Mouse (Mus musculus): Measurements from ENCODE around the gene Cnpy2. TPM values are rescaled to one million over a fixed set of nuclear protein-coding genes. Genes with fewer than 3 reads are reported as not detected.
"Not testable (repeated sequence)": the region's sequence is repeated elsewhere in the genome, so short reads cannot be mapped to it uniquely, and the experiment has no call there.

The Cnpy2 gene
- polyA plus RNA-seq, 1 experiment from 2014 or later = 273 TPM

DNA sequence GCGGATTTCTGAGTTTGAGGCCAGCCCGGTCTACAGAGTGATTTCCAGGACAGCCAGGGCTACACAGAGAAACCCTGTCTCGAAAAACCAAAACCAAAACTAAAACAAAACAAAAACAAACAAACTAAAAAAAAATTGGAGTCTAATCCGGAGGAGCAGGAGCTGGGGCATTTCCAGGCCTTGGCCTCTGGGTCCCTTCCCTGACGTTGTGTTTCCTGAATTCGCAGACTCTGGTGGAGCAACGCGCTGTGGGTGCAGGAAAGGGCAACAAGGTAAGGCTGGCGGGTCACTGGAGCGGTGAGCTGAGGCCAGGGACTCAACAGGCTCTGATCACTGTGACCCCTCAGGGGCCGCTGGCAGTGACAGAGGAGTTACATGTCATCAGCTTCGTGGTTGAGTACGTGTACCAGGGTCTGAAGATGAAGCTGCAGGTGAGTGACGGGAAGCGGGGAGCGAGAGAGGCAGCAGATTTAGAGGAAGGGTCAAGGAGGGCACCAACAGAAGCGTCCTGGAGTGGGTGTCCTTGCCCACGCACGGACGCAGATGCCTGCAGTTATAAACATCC, 39.3 kb upstream of the Cnpy2 start:
- ATAC-seq = no peak
- peaks cover 86% of the 10 kb centered on the region for H3K36me3 ChIP-seq (ENCODE audit: control insufficient read depth, insufficient read depth)

DNA sequence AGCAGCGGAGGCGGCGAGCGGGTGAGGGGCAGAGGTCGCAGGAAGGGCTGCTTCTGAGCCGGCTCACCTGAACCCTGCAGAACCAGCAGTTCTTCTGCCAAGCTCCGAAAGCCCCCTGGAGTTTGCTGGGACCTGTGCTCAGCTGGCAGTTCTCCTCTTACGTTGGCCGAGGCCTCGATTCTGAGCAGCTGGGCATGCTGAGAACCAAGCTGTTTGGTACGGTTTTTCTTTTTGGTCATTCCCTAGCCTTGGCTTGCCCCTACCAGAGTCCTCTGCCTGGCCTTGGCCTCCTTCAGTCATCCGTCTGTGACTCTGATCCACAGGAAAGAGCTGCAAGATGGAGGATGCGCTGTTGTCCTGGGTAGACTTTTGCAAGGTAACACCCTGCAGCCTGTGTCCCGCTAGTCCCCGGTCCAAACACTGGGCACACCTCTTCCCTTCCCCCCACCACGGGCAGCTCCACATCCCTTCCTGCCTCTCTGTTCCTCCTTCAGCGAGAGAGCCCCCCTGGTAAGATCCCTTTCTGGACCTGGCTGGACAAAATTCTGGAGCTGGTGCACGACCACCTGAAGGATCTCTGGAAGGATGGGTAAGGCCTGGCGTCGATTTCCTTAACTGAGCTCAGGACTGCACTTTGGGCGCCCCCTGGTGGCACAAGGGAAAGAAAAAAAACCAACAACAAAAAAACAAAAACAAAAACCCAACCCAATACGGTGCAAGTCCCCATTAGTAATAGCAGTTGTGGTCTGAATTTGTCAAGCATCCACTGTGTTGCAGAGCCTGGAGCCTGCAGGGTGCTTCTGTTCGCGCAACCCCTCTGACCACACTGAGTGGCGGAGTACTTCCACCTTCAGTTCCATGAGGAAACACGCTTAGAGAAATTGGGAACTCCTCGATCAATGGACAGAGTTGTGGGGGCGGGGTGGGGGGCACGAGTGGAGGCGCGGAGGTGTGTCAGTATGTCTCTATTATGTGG, 38.4 kb upstream of the Cnpy2 start:
- no peak overlapping the region for H3K9ac ChIP-seq (ENCODE audit: low read depth, low read length)
- no peaks in the 10 kb centered on the region for H3K4me1 ChIP-seq (replicated peaks; ENCODE audit: control insufficient read depth, insufficient read depth, low read length)
- no peak overlapping the region for H3K4me2 ChIP-seq (replicated peaks; ENCODE audit: low read depth)
- no peak overlapping the region for H3K27ac ChIP-seq (ENCODE audit: low read depth, low read length)
- no peaks in the 10 kb centered on the region for H3K9me3 ChIP-seq (ENCODE audit: control insufficient read depth)
- peaks cover 83% of the 10 kb centered on the region for H3K36me3 ChIP-seq (ENCODE audit: control insufficient read depth, insufficient read depth)
- WGBS = 68% methylated on average over 31 of the region's 31 CpGs
- no peak for ATAC-seq
- H3K27me3 ChIP-seq (replicated peaks; ENCODE audit: control insufficient read depth, insufficient read depth, low read length) = no peaks in the 10 kb centered on the region
- TF ChIP-seq CTCF (IDR thresholded peaks at IDR 0.05; ENCODE audit: low read depth) = peak; percentile 84
- H3K4me3 ChIP-seq (ENCODE audit: low read depth, low read length) = no peak overlapping the region

More for the DNA sequence above, 39.3 kb upstream of the Cnpy2 start:
- 87% methylated on average over 20 of the region's 20 CpGs for WGBS
- no peaks in the 10 kb centered on the region for H3K27me3 ChIP-seq (replicated peaks; ENCODE audit: control insufficient read depth, insufficient read depth, low read length)
- H3K9ac ChIP-seq (ENCODE audit: low read depth, low read length) = no peak overlapping the region
- no peak for TF ChIP-seq CTCF (IDR thresholded peaks at IDR 0.05; ENCODE audit: low read depth)
- no peak overlapping the region for H3K4me2 ChIP-seq (replicated peaks; ENCODE audit: low read depth)
- H3K4me3 ChIP-seq (ENCODE audit: low read depth, low read length) = no peak overlapping the region
- H3K4me1 ChIP-seq (replicated peaks; ENCODE audit: control insufficient read depth, insufficient read depth, low read length) = no peaks in the 10 kb centered on the region
- H3K9me3 ChIP-seq (ENCODE audit: control insufficient read depth) = no peaks in the 10 kb centered on the region
- H3K27ac ChIP-seq (ENCODE audit: low read depth, low read length) = 0 out of 2 replicates have a peak overlapping the region, but pooled peaks have one; percentile 78

DNA sequence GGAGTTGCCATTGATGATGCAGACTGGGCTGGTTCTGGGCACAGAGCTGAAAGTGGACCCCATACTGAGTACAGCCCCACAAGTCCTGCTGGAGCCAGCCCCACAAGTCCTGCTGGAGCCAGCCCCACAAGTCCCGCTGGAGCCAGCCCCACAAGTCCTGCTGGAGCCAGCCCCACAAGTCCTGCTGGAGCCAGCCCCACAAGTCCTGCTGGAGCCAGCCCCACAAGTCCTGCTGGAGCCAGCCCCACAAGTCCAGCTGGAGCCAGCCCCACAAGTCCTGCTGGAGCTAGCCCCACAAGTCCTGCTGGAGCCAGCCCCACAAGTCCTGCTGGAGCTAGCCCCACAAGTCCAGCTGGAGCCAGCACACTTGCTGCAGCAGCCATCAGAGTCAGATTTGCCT, 31.7 kb upstream of the Cnpy2 start:
- H3K9me3 ChIP-seq (ENCODE audit: control insufficient read depth); H3K27ac ChIP-seq (ENCODE audit: low read depth, low read length); H3K4me2 ChIP-seq (replicated peaks; ENCODE audit: low read depth); H3K27me3 ChIP-seq (replicated peaks; ENCODE audit: control insufficient read depth, insufficient read depth, low read length); H3K4me1 ChIP-seq (replicated peaks; ENCODE audit: control insufficient read depth, insufficient read depth, low read length); ATAC-seq; H3K4me3 ChIP-seq (ENCODE audit: low read depth, low read length); H3K9ac ChIP-seq (ENCODE audit: low read depth, low read length): not testable (repeated sequence)
- WGBS = 67% methylated on average over 1 of the region's 1 CpGs
- H3K36me3 ChIP-seq (ENCODE audit: control insufficient read depth, insufficient read depth) = peaks cover 57% of the 10 kb centered on the region

DNA sequence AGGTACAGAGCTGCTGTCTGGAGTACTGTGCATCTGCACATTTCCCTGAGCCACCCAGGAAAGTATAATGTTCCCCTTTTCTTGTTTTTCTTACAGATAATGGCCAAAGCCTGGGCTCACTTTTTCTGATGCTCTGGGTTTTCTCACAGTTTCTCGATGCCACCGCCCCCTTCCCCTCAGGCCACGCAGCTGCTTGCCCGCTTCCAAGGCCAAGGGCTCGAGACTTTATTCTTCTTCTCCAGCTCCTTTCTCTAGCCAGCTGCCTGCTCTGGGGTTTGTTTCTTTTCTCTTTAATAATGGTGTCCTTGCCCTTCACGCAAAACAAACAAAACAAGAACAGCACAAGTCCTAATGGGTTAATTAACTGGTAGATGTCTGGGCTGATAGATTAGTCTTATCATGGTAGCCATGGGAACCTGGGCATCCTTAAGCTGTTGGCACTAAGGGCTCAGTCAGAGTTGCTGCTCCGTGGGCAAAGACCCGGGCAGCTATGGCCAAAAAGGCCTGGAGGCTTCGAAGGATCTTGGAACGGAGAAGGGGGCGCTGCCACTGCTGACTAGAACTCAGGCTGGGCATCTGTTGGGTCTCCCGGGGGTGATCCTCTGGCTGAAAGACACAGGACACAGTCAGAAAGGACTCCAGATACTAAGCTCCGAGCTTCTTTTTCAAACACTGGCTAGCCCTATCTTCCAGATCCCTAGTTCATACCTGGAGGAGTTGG, 25.7 kb upstream of the Cnpy2 start:
- Histone ChIP-seq H3K27ac (ENCODE audit: low read depth, low read length) (no peak overlapping the region), H3K4me1 (replicated peaks; ENCODE audit: control insufficient read depth, insufficient read depth, low read length) (no peaks in the 10 kb centered on the region), H3K9me3 (ENCODE audit: control insufficient read depth) (no peaks in the 10 kb centered on the region), H3K36me3 (ENCODE audit: control insufficient read depth, insufficient read depth) (peaks cover 15% of the 10 kb centered on the region), H3K4me3 (ENCODE audit: low read depth, low read length) (no peak overlapping the region), H3K9ac (ENCODE audit: low read depth, low read length) (no peak overlapping the region), H3K4me2 (replicated peaks; ENCODE audit: low read depth) (no peak overlapping the region), H3K27me3 (replicated peaks; ENCODE audit: control insufficient read depth, insufficient read depth, low read length) (no peaks in the 10 kb centered on the region)
- ATAC-seq = no peak
- no peak for TF ChIP-seq CTCF (IDR thresholded peaks at IDR 0.05; ENCODE audit: low read depth)
- 69% methylated on average over 13 of the region's 13 CpGs for WGBS

DNA sequence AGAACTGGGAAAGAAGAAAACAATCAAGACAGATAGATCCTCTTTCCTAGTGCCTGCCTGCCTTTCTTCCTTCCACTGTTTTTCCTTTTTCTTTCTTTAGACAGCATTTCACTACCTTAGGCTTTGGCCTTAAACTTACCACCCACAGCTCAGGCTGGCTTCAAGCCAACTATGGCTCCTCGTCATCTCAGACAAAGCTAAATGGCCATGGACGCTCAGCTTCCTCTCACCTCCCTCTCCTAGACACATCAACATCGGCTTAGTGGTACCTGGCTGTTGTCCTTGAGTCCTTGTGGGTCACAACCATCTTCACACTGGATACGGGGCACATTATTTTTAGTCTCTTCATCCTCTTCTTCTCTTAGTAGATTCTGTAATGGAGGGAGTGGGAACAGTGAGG, 25.0 kb upstream of the Cnpy2 start:
- ATAC-seq = no peak

DNA sequence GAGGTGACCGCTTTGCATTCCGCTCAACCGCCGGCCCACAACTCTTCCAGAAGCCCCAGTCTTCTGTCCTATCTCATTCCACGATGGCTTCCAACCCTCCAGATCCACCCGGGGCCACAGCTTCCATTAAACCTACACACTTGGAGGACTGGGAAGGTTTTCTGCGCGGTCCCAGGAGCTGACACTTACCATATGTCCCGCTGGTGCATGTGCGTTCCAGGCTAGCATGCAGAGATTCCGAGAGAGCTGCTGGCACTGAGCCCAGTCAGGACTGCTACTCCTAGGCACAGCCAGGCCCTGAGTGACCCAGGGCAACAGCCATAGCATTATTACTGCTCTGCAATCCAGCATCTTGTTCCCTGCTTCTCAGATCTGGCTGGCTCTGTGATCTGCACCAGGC, 24.6 kb upstream of the Cnpy2 start:
- Histone ChIP-seq H3K36me3 (ENCODE audit: control insufficient read depth, insufficient read depth) (peaks cover 4% of the 10 kb centered on the region), H3K4me1 (replicated peaks; ENCODE audit: control insufficient read depth, insufficient read depth, low read length) (no peaks in the 10 kb centered on the region), H3K27ac (ENCODE audit: low read depth, low read length) (no peak overlapping the region), H3K4me3 (ENCODE audit: low read depth, low read length) (no peak overlapping the region), H3K27me3 (replicated peaks; ENCODE audit: control insufficient read depth, insufficient read depth, low read length) (no peaks in the 10 kb centered on the region), H3K4me2 (replicated peaks; ENCODE audit: low read depth) (no peak overlapping the region), H3K9ac (ENCODE audit: low read depth, low read length) (no peak overlapping the region), H3K9me3 (ENCODE audit: control insufficient read depth) (no peaks in the 10 kb centered on the region)
- 60% methylated on average over 11 of the region's 11 CpGs for WGBS
- no peak for TF ChIP-seq CTCF (IDR thresholded peaks at IDR 0.05; ENCODE audit: low read depth)
- ATAC-seq = no peak

More for the DNA sequence above, 25.0 kb upstream of the Cnpy2 start:
- TF ChIP-seq CTCF (IDR thresholded peaks at IDR 0.05; ENCODE audit: low read depth) = no peak
- no peak overlapping the region for H3K4me2 ChIP-seq (replicated peaks; ENCODE audit: low read depth)
- no peak overlapping the region for H3K4me3 ChIP-seq (ENCODE audit: low read depth, low read length)
- no peak overlapping the region for H3K27ac ChIP-seq (ENCODE audit: low read depth, low read length)
- H3K9me3 ChIP-seq (ENCODE audit: control insufficient read depth) = no peaks in the 10 kb centered on the region
- 72% methylated on average over 4 of the region's 4 CpGs for WGBS
- H3K9ac ChIP-seq (ENCODE audit: low read depth, low read length) = no peak overlapping the region
- H3K27me3 ChIP-seq (replicated peaks; ENCODE audit: control insufficient read depth, insufficient read depth, low read length) = no peaks in the 10 kb centered on the region
- no peaks in the 10 kb centered on the region for H3K4me1 ChIP-seq (replicated peaks; ENCODE audit: control insufficient read depth, insufficient read depth, low read length)
- H3K36me3 ChIP-seq (ENCODE audit: control insufficient read depth, insufficient read depth) = peaks cover 8% of the 10 kb centered on the region

All from intestine, postnatal 0 days (tissue).